Mouse (Mus musculus): ENCODE measurements around the gene Tlr6. TPM values are rescaled to one million over a fixed set of nuclear protein-coding genes. Genes with fewer than 3 reads are reported as not detected.
A peak's percentile ranks its signal among the peaks of the same experiment; 100 is the strongest.

Gene Tlr6
- polyA plus RNA-seq (2015; fragmentation: Nextera tagmentation; extraction: Ambion mirVana) = 0.47 and 0.79 TPM in 2 replicates

GRCm38 (mm10) chr5:64959843-64960230, at the start of gene Tlr6:
Gene Tlr6, minus strand, starts transcription at chr5:64960097.
- H3K9me3 ChIP-seq (ENCODE audit: low read length) = no peaks in the 10 kb centered on the region
- ATAC-seq = no peak

GRCm38 (mm10) chr5:65006011-65006491, 46.2 kb upstream of the Tlr6 start:
- H3K9ac ChIP-seq (replicated peaks) = no peak overlapping the region

More at GRCm38 (mm10) chr5:64959843-64960230, at the start of gene Tlr6:
- WGBS (ENCODE audit: insufficient replicate concordance) = 53% methylated on average over 13 of the region's 13 CpGs
- H3K9ac ChIP-seq (replicated peaks) = peak within 1 kb of the TSS; percentile 30
- H3K36me3 ChIP-seq (replicated peaks; ENCODE audit: insufficient read depth, low read length) = no peaks in the 10 kb centered on the region
- no peaks in the 10 kb centered on the region for H3K27me3 ChIP-seq (ENCODE audit: insufficient read depth, low read length)
- peaks cover 4% of the 10 kb centered on the region; the same call in 1 of the 2 replicates for H3K4me1 ChIP-seq (ENCODE audit: insufficient read depth)
- DNase-seq = no peak
- H3K4me3 ChIP-seq (ENCODE audit: low read depth, low read length) = peak within 1 kb of the TSS; percentile 33
- H3K27ac ChIP-seq (ENCODE audit: low read depth) = peak within 1 kb of the TSS; percentile 86
- TF ChIP-seq CTCF (IDR thresholded peaks at IDR 0.05; ENCODE audit: low read depth) (peak; percentile 46), EP300 (IDR thresholded peaks at IDR 0.05; ENCODE audit: low read depth) (no peak)
- peak within 1 kb of the TSS; percentile 63 for H3K4me2 ChIP-seq (ENCODE audit: low read depth, low read length)

GRCm38 (mm10) chr5:65005251-65005650, 45.4 kb upstream of the Tlr6 start:
- 72% methylated on average over 4 of the region's 4 CpGs for WGBS (ENCODE audit: insufficient replicate concordance)
- H3K36me3 ChIP-seq (replicated peaks; ENCODE audit: insufficient read depth, low read length) = peaks cover 30% of the 10 kb centered on the region

More at GRCm38 (mm10) chr5:65006011-65006491, 46.2 kb upstream of the Tlr6 start:
- Histone ChIP-seq H3K4me1 (ENCODE audit: insufficient read depth) (no peaks in the 10 kb centered on the region), H3K9me3 (ENCODE audit: low read length) (no peaks in the 10 kb centered on the region), H3K4me2 (ENCODE audit: low read depth, low read length) (no peak overlapping the region), H3K27me3 (ENCODE audit: insufficient read depth, low read length) (no peaks in the 10 kb centered on the region), H3K27ac (ENCODE audit: low read depth) (no peak overlapping the region), H3K36me3 (replicated peaks; ENCODE audit: insufficient read depth, low read length) (peaks cover 33% of the 10 kb centered on the region), H3K4me3 (ENCODE audit: low read depth, low read length) (no peak overlapping the region)
- 47% methylated on average over 4 of the region's 4 CpGs for WGBS (ENCODE audit: insufficient replicate concordance)
- ATAC-seq (no peak), DNase-seq (peak; percentile 23)
- TF ChIP-seq CTCF (IDR thresholded peaks at IDR 0.05; ENCODE audit: low read depth) = no peak

GRCm38 (mm10) chr5:65003946-65004535, 44.1 kb upstream of the Tlr6 start:
- H3K27me3 ChIP-seq (ENCODE audit: insufficient read depth, low read length) = no peaks in the 10 kb centered on the region
- no peaks in the 10 kb centered on the region for H3K4me1 ChIP-seq (ENCODE audit: insufficient read depth)
- H3K36me3 ChIP-seq (replicated peaks; ENCODE audit: insufficient read depth, low read length) = peaks cover 19% of the 10 kb centered on the region
- ATAC-seq = no peak
- H3K4me2 ChIP-seq (ENCODE audit: low read depth, low read length) = no peak overlapping the region
- H3K27ac ChIP-seq (ENCODE audit: low read depth) = no peak overlapping the region
- DNase-seq = no peak
- TF ChIP-seq EP300 (IDR thresholded peaks at IDR 0.05; ENCODE audit: low read depth) (no peak), CTCF (IDR thresholded peaks at IDR 0.05; ENCODE audit: low read depth) (no peak)
- 72% methylated on average over 7 of the region's 7 CpGs for WGBS (ENCODE audit: insufficient replicate concordance)
- H3K9me3 ChIP-seq (ENCODE audit: low read length) = no peaks in the 10 kb centered on the region
- no peak overlapping the region for H3K4me3 ChIP-seq (ENCODE audit: low read depth, low read length)
- H3K9ac ChIP-seq (replicated peaks) = no peak overlapping the region

More at GRCm38 (mm10) chr5:65005251-65005650, 45.4 kb upstream of the Tlr6 start:
- Histone ChIP-seq H3K9me3 (ENCODE audit: low read length) (no peaks in the 10 kb centered on the region), H3K27me3 (ENCODE audit: insufficient read depth, low read length) (no peaks in the 10 kb centered on the region), H3K4me2 (ENCODE audit: low read depth, low read length) (no peak overlapping the region), H3K4me1 (ENCODE audit: insufficient read depth) (no peaks in the 10 kb centered on the region), H3K27ac (ENCODE audit: low read depth) (no peak overlapping the region), H3K9ac (replicated peaks) (no peak overlapping the region), H3K4me3 (ENCODE audit: low read depth, low read length) (no peak overlapping the region)
- TF ChIP-seq EP300 (IDR thresholded peaks at IDR 0.05; ENCODE audit: low read depth) (no peak), CTCF (IDR thresholded peaks at IDR 0.05; ENCODE audit: low read depth) (no peak)
- DNase-seq (no peak), ATAC-seq (no peak)

GRCm38 (mm10) chr5:65002940-65003824, 43.3 kb upstream of the Tlr6 start:
- H3K27me3 ChIP-seq (ENCODE audit: insufficient read depth, low read length) = no peaks in the 10 kb centered on the region
- DNase-seq (no peak), ATAC-seq (no peak)
- no peaks in the 10 kb centered on the region for H3K9me3 ChIP-seq (ENCODE audit: low read length)
- peaks cover 15% of the 10 kb centered on the region for H3K36me3 ChIP-seq (replicated peaks; ENCODE audit: insufficient read depth, low read length)
- no peak overlapping the region for H3K9ac ChIP-seq (replicated peaks)
- H3K27ac ChIP-seq (ENCODE audit: low read depth) = no peak overlapping the region
- no peak overlapping the region for H3K4me3 ChIP-seq (ENCODE audit: low read depth, low read length)
- TF ChIP-seq CTCF (IDR thresholded peaks at IDR 0.05; ENCODE audit: low read depth) = peak; percentile 58
- no peak for TF ChIP-seq EP300 (IDR thresholded peaks at IDR 0.05; ENCODE audit: low read depth)
- no peak overlapping the region for H3K4me2 ChIP-seq (ENCODE audit: low read depth, low read length)
- H3K4me1 ChIP-seq (ENCODE audit: insufficient read depth) = no peaks in the 10 kb centered on the region
- WGBS (ENCODE audit: insufficient replicate concordance) = 67% methylated on average over 10 of the region's 10 CpGs

- ATAC-seq (no peak), DNase-seq (no peak)
- H3K4me2 ChIP-seq (ENCODE audit: low read depth, low read length) = no peak overlapping the region
- H3K36me3 ChIP-seq (replicated peaks; ENCODE audit: insufficient read depth, low read length) = peaks cover 5% of the 10 kb centered on the region; the same call in 1 of the 2 replicates
- H3K27ac ChIP-seq (ENCODE audit: low read depth) = no peak overlapping the region
- no peak overlapping the region for H3K9ac ChIP-seq (replicated peaks)
- WGBS (ENCODE audit: insufficient replicate concordance) = 93% methylated on average over 2 of the region's 2 CpGs
- TF ChIP-seq EP300 (IDR thresholded peaks at IDR 0.05; ENCODE audit: low read depth) (no peak), CTCF (IDR thresholded peaks at IDR 0.05; ENCODE audit: low read depth) (no peak)
- H3K4me3 ChIP-seq (ENCODE audit: low read depth, low read length) = no peak overlapping the region
- no peaks in the 10 kb centered on the region for H3K4me1 ChIP-seq (ENCODE audit: insufficient read depth)
- H3K9me3 ChIP-seq (ENCODE audit: low read length) = no peaks in the 10 kb centered on the region
- H3K27me3 ChIP-seq (ENCODE audit: insufficient read depth, low read length) = no peaks in the 10 kb centered on the region
Measured at GRCm38 (mm10) chr5:64995408-64995807, 35.5 kb upstream of the Tlr6 start.
